Mouse (Mus musculus): Measurements from ENCODE around the gene Coro1b.

The Coro1b gene

GRCm38 (mm10) chr19:4148491-4148806 is at the start of gene Coro1b:
Coro1b (plus strand) TSS chr19:4148619.
- peak; percentile 98 to 99 for DNase-seq

DNA sequence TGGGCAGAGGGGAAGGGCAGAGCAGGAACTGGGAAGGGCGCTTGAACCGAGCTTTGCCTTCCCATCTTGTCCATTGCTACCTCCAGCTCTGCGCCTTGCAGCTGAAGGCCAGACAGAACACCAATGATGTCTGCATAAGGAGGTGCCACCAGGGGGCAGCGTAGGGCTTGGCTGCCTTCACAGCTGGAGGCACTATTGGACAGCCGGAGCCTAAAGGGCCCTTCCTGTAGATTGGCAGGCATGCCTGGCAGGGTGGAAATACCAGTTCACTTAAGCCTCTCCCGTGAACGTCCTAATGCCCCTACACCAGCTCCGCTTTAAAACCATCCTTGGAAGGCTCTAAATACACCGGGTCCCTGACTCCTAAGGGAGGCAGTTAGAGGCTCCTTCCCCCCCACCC is 49.4 kb upstream of the Coro1b start:
- DNase-seq = peak; percentile 94 to 96

- peak; percentile 87 to 88 for DNase-seq
Measured at GRCm38 (mm10) chr19:4099837-4100717, 48.3 kb upstream of the Coro1b start, which contains the start of gene Pitpnm1. Pitpnm1 (plus strand) TSS chr19:4099998.

DNA sequence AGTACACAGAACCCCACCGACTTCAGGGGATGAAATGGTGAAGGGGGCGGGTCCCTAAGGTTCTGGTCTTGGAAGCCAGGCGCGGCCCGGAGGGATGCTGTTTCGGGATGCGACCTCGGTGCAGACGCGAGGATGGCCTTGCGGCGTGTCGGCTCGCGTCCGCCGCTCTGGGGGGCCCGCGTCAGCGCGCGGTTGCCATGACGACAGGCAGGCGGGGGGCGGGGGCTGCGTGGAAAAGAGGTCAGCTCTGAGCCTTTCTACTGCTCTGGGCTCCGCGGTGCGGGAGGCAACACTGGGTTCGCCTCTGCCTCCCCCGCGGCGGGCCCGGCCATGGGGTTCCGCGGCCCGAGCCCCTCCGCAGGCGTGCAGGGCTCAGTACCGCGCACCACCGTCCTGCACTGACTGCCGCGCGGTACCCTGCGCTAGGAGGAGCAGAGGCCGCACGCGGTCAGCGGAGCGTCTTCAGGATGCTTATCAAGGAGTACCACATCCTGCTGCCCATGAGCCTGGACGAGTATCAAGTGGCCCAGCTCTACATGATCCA is 47.6 kb upstream of the Coro1b start:
- DNase-seq = peak; percentile 45 to 60

DNA sequence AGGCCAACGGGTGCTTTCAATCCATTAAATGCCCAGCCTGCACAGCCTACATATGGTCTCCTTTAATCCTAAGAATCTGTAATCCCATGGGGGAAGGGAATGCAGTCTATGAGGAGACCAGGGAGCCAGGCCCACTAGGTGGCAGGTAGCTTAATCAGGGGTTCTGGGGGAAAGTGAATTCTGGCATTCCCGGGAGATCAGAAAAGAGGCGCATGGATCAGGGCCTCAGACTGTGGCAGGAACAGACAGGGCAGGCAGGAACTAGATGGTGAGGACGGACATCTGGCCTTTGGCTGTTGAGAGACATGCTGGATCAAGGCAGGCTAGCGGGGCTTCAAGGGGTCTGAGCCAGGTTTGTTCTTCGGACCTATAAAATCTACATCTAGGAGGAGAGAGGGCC is 47.0 kb upstream of the Coro1b start:
- DNase-seq = no peak

DNA sequence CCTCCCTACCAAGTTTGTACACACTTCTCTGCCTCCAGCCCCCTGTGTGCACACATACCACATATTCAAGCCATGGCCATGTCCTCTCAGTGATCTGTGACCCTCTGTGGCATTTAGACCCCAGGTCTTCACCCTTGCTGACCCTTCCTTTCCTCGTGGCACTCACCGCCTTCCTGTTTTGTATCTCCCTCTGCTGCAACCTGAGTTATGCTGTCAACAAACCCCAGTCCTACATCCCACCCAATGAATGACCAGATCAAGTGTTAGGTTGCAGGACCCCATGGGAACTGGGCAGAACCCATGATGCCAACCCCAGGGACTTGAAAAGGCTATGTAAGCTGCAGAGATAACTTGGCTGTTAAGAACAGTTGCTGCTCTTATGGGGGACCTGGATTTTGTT is 46.4 kb upstream of the Coro1b start:
- DNase-seq = no peak

GRCm38 (mm10) chr19:4102626-4103025 is 45.8 kb upstream of the Coro1b start:
- DNase-seq = no peak

DNA sequence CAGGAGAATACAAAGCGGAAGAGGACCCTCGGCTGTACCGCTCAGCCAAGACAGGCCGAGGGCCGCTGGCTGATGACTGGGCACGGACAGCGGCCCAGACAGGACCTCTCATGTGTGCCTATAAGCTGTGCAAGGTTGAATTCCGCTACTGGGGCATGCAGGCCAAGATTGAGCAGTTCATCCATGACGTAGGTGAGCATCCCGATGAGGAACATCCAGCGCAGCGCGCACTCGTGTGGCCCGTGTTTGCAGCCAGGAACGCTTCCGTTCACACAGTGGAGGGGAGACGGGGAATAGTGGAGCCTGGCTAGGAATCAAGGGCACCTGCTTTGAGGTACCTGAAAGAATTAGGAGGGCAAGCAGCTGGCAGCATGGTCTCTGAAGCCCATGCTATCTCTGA is 45.1 kb upstream of the Coro1b start:
- no peak for DNase-seq

- no peak for DNase-seq
Measured at GRCm38 (mm10) chr19:4103792-4104191, 44.6 kb upstream of the Coro1b start.

GRCm38 (mm10) chr19:4104675-4105194 is 43.7 kb upstream of the Coro1b start:
- no peak for DNase-seq

- no peak for DNase-seq
Measured at GRCm38 (mm10) chr19:4106654-4107053, 41.8 kb upstream of the Coro1b start.

DNA sequence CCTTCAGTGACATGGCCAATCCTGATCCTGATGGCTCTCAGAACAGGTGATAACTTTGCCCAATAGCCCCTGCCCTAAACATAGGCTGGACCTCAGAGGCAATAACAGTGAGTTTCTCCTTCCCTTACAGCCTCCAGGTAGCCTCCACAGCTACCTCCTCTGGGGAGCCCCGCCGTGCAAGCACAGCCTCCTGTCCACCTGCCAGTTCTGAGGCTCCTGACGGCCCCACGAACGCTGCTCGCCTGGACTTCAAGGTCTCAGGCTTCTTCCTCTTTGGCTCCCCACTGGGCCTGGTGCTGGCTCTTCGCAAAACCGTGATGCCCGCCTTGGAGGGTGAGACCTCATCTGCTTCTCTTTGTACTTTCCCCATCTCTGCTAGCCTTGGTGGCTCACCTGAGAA is 39.9 kb upstream of the Coro1b start:
- no peak for DNase-seq

- DNase-seq = peak in 1 of 2 experiments; percentile 46
Measured at GRCm38 (mm10) chr19:4112063-4112960, 36.1 kb upstream of the Coro1b start.

DNA sequence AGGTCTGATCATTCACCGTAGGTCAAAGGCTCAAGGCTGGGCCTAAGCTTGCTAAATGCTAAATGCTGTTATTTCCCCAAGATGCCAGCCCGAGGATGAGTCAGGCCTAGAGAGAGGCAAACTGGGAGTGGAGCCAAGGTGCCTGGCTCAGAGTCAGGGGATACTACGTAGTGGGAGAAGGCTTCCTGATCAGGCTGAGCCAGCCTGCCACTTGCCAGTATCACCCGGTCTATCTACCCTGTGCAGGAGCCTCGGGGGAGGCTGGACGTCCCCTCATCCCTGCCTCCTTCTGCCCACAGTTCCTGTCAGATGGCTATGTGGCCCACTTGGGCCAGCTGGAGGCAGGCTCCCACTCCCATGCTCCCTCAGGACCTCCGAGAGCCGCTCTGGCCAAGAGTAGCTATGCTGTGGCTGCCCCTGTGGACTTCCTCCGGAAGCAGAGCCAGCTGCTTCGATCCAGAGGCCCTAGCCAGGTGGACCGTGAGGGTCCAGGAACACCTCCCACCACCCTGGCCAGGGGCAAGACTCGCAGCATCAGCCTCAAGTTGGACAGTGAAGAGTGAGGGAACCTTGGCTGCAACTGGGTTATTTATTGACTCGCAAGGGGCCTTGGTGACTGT is 35.1 kb upstream of the Coro1b start:
- peak; percentile 78 for DNase-seq

GRCm38 (mm10) chr19:4113806-4114230 is 34.6 kb upstream of the Coro1b start:
- peak in 1 of 2 experiments; percentile 66 for DNase-seq

- no peak for DNase-seq
Measured at GRCm38 (mm10) chr19:4114551-4114950, 33.9 kb upstream of the Coro1b start.

GRCm38 (mm10) chr19:4115144-4115543 is 33.3 kb upstream of the Coro1b start:
- DNase-seq = no peak

DNA sequence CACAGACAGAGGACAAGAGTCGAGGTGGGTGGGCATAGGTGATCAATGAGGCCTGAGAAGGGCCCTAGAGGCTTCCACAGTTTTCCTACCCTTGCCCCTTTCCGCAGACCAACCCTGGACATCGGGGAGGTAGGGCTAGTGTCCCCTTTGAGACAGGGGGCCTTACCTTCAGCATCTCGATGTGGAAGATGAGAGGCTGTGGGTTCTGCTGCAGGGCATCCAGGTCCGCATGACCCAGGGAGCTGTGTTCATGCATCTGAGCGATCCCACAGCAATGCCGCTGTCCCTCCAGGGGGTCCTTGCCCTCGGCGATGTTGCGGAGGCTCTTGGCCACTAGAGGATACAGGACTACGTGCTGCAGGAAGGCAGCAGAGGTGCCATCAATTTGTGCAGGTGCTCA is 32.6 kb upstream of the Coro1b start:
- DNase-seq = no peak

- no peak for DNase-seq
Measured at GRCm38 (mm10) chr19:4117006-4117405, 31.4 kb upstream of the Coro1b start.

GRCm38 (mm10) chr19:4118350-4118749 is 30.1 kb upstream of the Coro1b start:
- no peak for DNase-seq

DNA sequence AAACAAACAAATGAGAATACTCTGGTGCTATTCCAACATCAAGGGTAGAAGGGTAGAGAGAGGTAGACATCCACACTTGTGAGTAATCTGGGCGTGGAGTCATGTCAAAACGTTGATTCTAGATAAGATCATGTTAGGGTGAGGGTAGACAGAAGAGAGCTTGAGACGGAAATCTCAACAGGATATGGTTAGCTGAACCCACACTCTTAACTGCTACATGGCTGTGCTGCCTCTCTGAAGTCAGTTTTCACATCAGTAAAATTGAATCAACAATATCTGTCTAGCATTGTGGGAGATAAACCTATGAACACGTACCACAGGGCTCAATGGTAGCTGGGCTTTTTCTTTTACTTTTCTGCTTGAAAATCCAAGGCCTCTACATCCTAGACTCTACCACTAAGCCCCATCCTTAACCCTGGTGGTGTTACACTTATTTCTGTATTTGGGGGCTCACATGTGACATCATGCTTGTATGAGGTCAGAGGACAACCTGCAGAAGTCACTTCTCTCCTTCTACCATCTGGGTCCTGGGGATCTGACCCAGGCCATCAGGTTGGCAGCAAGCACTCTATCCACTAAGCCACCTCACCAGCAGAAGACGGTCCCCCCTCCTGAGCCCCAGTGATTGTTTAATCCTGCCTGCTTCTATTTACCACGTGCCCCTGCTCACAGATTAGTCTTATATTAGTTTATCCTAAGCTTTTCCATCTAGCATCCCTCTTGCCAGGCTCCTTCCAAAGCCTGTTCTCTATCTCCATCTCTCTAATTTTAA is 28.5 kb upstream of the Coro1b start:
- no peak for DNase-seq

DNA sequence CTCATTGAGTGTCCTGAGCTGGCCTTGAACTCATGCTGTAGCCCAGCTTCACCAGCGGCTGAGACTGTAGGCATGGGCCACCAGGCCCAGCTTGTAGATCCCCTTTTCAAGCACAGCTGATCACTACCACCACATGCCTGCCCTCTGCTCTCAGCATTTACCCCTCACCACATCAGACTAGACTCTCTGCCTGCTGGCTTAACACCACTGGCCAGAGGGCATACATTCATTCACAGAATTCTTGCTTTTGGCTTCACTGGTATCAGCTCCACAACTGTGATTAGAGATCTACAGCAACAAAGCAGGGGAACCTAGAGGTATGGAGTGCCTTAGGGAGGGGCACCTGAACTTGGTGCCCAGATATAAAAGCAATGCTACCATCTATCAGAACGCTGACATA is 27.9 kb upstream of the Coro1b start:
- DNase-seq = no peak

Data from lung, postnatal 4 days (tissue).